ENCODE assay signal across 12 mouse cellular contexts in the genomic region with DNA sequence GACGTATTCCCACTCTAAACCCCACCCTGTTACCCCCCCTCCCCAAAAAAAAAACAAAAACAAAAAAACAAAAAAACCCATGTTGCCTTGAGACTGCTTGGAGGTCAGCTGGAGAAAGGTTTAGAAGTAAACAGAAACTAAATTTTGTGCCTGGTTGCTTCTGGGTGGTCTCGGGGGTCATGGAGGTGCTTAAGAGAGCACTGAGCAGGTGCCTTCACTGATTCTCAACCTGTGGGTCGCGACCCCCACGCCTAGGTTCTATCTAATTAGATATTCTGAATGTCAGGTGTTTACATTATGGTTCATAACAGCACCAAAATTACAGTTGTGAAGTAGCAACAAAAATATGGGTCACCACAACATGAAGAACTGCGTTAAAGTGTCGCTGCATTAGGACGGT. TPM values are rescaled to one million over a fixed set of nuclear protein-coding genes. Genes with fewer than 3 reads are reported as not detected.
DNase-seq lines count a peak whose midpoint lies in the region; ATAC-seq lines count a peak whose summit lies in the region.
"Had no signal": no experiment of that assay in that cellular context is flagged by ENCODE, and none has a peak within 500 bp of the region (broad histone marks: within the 10 kb centered on the region; RNA-seq: fewer than 3 reads in every experiment).

No protein-coding gene starts in this region.

- H3K27me3 ChIP-seq in heart, embryonic 10.5 days (ENCODE audit: insufficient read depth, poor library complexity, severe bottlenecking): no peaks in the 10 kb centered on the region
- no peaks in the 10 kb centered on the region for H3K27me3 ChIP-seq in limb, embryonic 13.5 days
- no peaks in the 10 kb centered on the region for H3K27me3 ChIP-seq in limb, embryonic 10.5 days (ENCODE audit: low read depth, poor library complexity, severe bottlenecking)
- H3K27me3 ChIP-seq in splenic B cell, adult 2 months (ENCODE audit: control insufficient read depth, insufficient read depth, low read length, poor library complexity, severe bottlenecking): no peaks in the 10 kb centered on the region
- H3K27me3 ChIP-seq: hindbrain, embryonic 15.5 days; limb, embryonic 15.5 days; lung, embryonic 15.5 days had no signal

- peak overlapping the region; percentile 54 for H3K4me2 ChIP-seq in limb, embryonic 13.5 days (replicated peaks)

- H3K4me1 ChIP-seq in heart, embryonic 10.5 days: peaks cover 5% of the 10 kb centered on the region; the same call in 1 of the 2 replicates
- H3K4me1 ChIP-seq in limb, embryonic 13.5 days: peaks cover 2% of the 10 kb centered on the region; the same call in 1 of the 2 replicates
- peaks cover 5% of the 10 kb centered on the region; the same call in 1 of the 2 replicates for H3K4me1 ChIP-seq in limb, embryonic 10.5 days

- H3K9me3 ChIP-seq in heart, embryonic 10.5 days: no peaks in the 10 kb centered on the region
- H3K9me3 ChIP-seq in limb, embryonic 13.5 days: no peaks in the 10 kb centered on the region
- no peaks in the 10 kb centered on the region for H3K9me3 ChIP-seq in limb, embryonic 10.5 days (replicated peaks)
- H3K9me3 ChIP-seq: hindbrain, embryonic 15.5 days; limb, embryonic 15.5 days; lung, embryonic 15.5 days had no signal

- H3K27ac ChIP-seq in heart, embryonic 10.5 days: no peak overlapping the region
- no peak overlapping the region for H3K27ac ChIP-seq in limb, embryonic 13.5 days
- H3K27ac ChIP-seq in limb, embryonic 10.5 days: no peak overlapping the region
- H3K27ac ChIP-seq: hindbrain, embryonic 15.5 days; limb, embryonic 15.5 days; liver, embryonic 14.5 days; lung, embryonic 15.5 days had no signal

- H3K36me3 ChIP-seq in heart, embryonic 10.5 days: no peaks in the 10 kb centered on the region
- H3K36me3 ChIP-seq in limb, embryonic 13.5 days: no peaks in the 10 kb centered on the region
- no peaks in the 10 kb centered on the region for H3K36me3 ChIP-seq in limb, embryonic 10.5 days
- no peaks in the 10 kb centered on the region for H3K36me3 ChIP-seq in splenic B cell, adult 2 months (ENCODE audit: control insufficient read depth, insufficient read depth, low read length, poor library complexity, severe bottlenecking)
- H3K36me3 ChIP-seq: hindbrain, embryonic 15.5 days; limb, embryonic 15.5 days; lung, embryonic 15.5 days had no signal

- WGBS in heart, embryonic 10.5 days: 83% methylated on average over 8 of the region's 8 CpGs
- WGBS in limb, embryonic 13.5 days: 78% methylated on average over 8 of the region's 8 CpGs
- 84% methylated on average over 8 of the region's 8 CpGs for WGBS in limb, embryonic 10.5 days

- H3K9ac ChIP-seq in limb, embryonic 13.5 days: no peak overlapping the region
- H3K9ac ChIP-seq: forebrain, postnatal 0 days; hindbrain, embryonic 15.5 days; liver, embryonic 14.5 days; lung, embryonic 15.5 days had no signal

- H3K4me3 ChIP-seq in heart, embryonic 10.5 days: no peak overlapping the region
- no peak overlapping the region for H3K4me3 ChIP-seq in limb, embryonic 13.5 days
- H3K4me3 ChIP-seq in limb, embryonic 10.5 days: no peak overlapping the region
- H3K4me3 ChIP-seq: hindbrain, embryonic 15.5 days had no signal

- peak; percentile 65 for DNase-seq in heart, embryonic 10.5 days (ENCODE audit: low spot score)
- no peak for DNase-seq in heart, adult 11 months
- no peak for DNase-seq in limb, embryonic 10.5 days (ENCODE audit: low spot score)
- DNase-seq in ZHBTc4 (ENCODE audit: low read depth, low spot score): peak; percentile 13
- peak; percentile 23 for DNase-seq in splenic B cell, adult 2 months (ENCODE audit: low read depth, low spot score)
- no peak for DNase-seq in right cerebral cortex, postnatal 4 days

- no peak for ATAC-seq in limb, embryonic 13.5 days (ENCODE audit: low FRiP score, low read depth)

RNA-seq across cellular contexts. Expression of a gene that starts 0.7 kb away (rescaled TPM):
- polyA plus RNA-seq in heart, embryonic 10.5 days (2016; fragmentation: Nextera tagmentation; extraction: Ambion mirVana): 3.6 and 3.9 TPM in 2 replicates
- polyA plus RNA-seq in limb, embryonic 13.5 days (2015; fragmentation: Nextera tagmentation; extraction: Ambion mirVana): 21.3 and 24.8 TPM in 2 replicates
- polyA plus RNA-seq in limb, embryonic 10.5 days (2016; fragmentation: Nextera tagmentation; extraction: Ambion mirVana): 3.6 and 6.1 TPM in 2 replicates

RNA-seq across cellular contexts. Expression of a gene that starts 25.8 kb away (rescaled TPM):
- polyA plus RNA-seq in heart, embryonic 10.5 days (2016; fragmentation: Nextera tagmentation; extraction: Ambion mirVana): 1.5 and 2.1 TPM in 2 replicates
- 3.1 and 5.0 TPM in 2 replicates for polyA plus RNA-seq in limb, embryonic 13.5 days (2015; fragmentation: Nextera tagmentation; extraction: Ambion mirVana)
- polyA plus RNA-seq in limb, embryonic 10.5 days (2016; fragmentation: Nextera tagmentation; extraction: Ambion mirVana): 3.9 and 4.1 TPM in 2 replicates

Comparison
In these comparisons a context has a peak if more than half of its experiments do, and no peak if none do; other contexts are left out.
1. DNase-seq: peak in heart, embryonic 10.5 days (single experiment), ZHBTc4 (single experiment) and splenic B cell, adult 2 months (single experiment); none in heart, adult 11 months (single experiment), limb, embryonic 10.5 days (single experiment) and right cerebral cortex, postnatal 4 days (single experiment).